Mouse (Mus musculus) layer of hippocampus, postnatal 36 days (tissue): ENCODE data around the gene Nme4. TPM values are rescaled to one million over a fixed set of nuclear protein-coding genes. Genes with fewer than 3 reads are reported as not detected.
A peak's percentile ranks its signal among the peaks of the same experiment; 100 is the strongest.
"Not testable (repeated sequence)": the region's sequence is repeated elsewhere in the genome, so short reads cannot be mapped to it uniquely, and the experiment has no call there.

Experiments used
- DNase-seq, 2 experiments: peaks; one replicate each; pipeline ENCODE4 v3.0.0; 2022
- total RNA-seq, 2 experiments: library from RNA; stranded (reverse); gene quantifications; 2 replicates each; pipeline ENCODE4 v1.2.3; 2021

Nme4 gene
- total RNA-seq = 1 to 10 TPM; 4.6 to 5.0 TPM

DNA sequence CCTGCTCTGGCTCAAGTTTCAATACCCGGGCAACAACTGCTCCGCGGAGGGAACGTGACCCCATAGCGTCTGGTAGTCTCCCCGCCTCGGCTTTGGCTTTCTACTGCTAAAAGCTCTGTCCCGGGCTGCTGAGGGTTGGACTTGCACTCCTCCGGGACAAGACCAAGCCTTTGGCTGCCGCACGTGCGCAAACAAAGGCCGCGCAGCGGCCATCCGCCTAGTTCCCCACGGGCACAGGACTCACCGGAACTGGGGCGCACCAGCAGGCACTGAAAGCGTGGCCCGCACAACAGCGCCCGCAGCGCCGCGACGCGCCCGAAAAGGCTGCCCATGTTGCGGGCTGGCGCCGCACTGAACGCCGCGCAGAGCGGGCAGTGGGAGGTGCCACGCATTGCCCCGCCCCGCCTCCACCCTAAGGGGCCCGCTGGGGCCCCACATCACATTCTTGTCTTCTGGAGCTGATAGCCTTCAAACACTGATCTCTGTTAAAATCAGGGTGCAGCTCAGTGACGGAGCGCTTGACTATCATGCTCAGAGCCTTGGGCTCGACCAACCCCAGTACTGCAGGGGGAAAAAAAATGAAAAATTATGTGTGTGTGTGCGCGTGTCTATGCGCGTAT lies at the start of gene Nme4:
Nme4 (minus strand) TSS at position 482 of the 620 bp plus-strand sequence.
- peak; percentile 65 to 68 for DNase-seq

DNA sequence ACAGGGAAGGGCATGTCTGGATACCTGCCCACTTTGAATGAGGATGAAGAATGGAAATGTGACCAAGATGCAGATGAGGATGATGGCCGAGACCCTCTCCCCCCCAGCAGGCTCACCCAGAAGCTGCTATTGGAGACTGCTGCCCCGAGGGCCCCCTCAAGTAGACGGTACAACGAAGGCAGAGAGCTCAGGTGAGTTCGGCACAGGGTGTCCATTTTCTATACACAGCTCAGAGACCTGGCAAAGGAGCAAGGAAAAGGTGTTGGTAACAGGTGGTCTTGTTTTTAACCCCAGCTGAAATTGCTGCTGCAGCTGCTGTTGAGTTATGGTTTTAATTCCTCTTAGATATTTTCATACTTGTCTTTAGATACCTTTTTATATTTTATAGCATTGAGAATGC lies 48.0 kb upstream of the Nme4 start:
- no peak for DNase-seq

DNA sequence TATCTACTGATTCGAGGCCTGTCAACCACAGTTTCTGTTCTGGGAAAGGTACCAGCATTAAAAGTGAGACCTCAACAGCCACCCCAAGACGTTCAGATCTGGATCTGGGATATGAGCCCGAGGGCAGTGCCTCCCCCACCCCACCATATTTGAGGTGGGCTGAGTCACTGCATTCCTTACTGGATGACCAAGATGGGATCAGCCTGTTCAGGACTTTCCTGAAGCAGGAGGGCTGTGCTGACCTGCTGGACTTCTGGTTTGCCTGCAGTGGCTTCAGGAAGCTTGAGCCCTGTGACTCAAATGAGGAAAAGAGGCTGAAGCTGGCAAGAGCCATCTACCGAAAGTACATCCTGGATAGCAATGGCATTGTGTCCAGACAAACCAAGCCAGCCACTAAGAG lies 47.4 kb upstream of the Nme4 start:
- no peak for DNase-seq

DNA sequence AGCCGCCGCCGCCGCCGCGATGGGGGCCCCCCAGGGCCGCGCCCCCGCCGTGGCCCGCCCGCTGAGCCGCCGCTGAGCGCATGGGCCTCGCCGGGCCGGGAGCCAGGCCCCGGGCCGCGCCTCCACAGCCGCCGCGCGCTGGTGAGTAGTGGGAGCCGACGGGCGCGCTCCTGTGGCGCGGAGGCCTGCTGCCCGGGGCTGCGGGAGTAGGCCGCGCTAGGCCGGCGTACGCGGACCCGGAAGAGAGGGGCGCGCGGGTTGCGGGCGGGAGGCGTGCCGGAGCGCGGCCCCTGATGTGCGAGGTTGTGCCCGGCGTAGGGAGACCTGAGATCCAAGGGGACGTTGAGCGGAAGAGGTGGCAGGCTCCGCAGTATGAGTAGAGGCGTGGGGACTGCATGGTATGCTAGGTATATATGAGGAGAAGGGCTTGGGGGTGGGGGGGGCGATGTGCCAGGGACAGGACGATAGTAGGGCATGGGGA lies 43.5 kb upstream of the Nme4 start:
- DNase-seq = no peak

DNA sequence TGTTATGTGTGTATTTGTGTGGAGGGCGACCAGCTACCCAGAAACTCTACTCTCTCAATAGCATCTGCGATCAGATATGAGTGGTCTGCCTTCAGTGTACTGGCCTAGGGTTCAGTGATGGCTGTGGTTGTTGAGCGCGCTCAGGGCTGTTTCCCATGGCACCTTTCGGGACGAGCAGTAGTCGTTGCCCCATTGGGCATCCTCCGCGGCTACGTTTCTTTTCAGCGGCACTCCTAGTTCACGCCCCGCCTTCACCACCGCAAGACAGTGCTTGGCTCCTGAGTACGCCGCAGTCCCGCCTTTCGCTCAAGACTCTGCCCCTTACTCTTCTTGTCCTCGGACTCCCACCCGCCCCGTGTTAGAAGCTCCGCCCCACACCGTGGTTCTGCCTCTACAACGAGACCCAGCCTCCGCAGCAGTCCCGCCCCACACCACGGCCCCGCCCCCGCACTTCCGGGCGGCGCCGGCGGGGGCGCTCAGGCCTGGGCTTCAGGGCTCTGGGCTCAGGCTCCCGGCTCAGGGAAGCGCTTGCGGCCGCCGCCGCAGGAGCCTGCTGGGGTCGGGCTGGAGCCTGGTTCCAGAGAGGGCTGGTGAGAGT lies 42.9 kb upstream of the Nme4 start, which contains the start of gene Axin1:
Axin1 (plus strand) TSS at position 450 of the 598 bp plus-strand sequence.
- DNase-seq = peak; percentile 91 to 93

DNA sequence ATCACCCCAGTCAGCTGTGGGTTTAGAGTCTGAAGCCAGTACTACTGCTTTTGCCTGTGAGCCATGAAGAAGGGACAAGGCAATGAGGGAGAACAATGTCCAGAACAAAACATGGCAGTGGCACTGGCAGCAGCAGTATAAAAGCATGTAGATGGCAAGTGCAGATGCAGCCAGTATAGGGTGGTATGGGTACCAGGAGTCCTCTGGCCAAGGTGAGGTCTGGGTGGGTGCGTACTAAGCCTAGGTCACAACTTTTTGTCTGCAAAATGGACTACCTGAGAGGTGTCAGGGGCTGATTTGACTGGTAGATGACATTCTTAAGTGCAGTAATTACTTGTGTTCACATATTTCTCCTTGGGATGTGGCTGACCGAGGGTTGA lies 42.3 kb upstream of the Nme4 start:
- no peak for DNase-seq

DNA sequence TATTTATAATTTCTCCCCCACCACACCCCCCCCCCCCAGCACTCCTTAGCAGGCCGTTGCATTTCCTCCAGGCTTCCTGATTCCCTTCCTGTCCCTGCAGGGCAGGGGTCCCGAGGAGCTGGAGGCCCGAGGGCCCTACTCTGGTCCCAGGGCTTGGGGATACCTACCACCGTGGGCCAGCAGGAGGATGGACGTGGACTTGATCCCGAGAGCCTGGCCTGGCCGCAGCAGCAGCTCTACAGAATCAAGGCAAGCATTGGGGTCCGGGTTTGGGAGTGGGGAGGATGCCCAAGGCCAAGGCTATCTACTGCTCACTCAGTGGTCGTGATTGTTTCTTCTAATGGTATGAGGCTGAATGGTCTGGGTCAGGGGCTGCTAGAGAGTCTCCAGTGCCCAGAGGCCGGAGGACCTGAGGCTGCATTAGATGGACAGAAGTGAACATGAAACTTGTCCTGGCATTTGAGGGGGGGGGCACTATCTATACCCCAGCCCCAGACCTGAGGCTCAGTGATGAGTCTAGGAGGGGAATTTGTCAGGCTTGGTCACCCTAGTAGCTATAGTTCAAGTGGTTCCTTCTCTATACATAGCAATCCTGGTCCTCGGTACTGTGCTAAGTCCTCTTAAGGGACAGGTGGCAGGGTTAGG lies 41.8 kb upstream of the Nme4 start:
- no peak for DNase-seq

DNA sequence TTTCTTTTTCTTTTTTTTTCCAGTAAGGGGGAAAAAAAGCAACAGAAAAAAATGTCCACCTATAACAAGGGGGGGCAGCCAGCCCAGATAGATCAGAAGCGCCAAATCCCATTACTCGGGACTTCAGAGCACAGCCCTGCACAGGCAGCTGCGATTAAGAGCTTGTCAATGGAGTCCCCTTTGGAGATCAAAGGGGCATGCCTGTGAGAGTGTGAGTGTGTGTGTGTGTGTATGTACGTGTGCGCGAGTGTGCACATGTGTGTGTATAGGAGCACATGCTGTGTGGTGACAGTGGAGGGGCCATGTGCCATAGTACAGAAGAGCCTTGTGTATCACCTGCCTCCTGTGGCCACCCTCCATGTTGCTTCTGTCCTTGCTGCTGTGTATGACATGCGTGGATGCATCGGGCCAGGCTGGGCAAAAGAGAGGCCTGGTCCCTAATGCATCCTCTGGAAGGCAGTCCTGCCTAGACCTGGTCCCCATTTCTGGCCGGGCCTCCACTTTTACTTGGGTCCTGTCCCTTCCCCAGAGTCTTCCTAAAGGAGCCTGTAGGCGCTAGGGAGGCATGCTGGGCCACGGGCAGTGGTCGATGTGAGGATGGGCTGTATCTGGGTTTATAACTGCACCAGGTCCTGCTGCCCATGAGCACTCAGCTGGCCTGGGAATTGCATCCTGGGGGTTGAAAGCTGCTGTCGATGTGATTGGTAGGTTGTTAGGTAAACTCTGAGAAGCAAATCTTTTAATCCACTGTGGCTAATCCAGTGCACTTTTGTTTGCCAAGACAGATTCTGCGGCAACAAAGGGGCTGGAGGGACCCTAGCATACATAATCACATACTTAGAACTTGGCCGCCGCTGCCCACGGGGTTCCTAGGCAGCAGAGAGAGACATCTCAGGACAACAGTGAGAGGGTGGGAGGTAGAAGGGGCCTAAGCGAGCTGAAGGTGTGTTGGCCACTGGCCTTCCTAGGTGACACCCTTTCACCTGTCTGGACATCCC lies 36.8 kb upstream of the Nme4 start:
- DNase-seq = no peak

DNA sequence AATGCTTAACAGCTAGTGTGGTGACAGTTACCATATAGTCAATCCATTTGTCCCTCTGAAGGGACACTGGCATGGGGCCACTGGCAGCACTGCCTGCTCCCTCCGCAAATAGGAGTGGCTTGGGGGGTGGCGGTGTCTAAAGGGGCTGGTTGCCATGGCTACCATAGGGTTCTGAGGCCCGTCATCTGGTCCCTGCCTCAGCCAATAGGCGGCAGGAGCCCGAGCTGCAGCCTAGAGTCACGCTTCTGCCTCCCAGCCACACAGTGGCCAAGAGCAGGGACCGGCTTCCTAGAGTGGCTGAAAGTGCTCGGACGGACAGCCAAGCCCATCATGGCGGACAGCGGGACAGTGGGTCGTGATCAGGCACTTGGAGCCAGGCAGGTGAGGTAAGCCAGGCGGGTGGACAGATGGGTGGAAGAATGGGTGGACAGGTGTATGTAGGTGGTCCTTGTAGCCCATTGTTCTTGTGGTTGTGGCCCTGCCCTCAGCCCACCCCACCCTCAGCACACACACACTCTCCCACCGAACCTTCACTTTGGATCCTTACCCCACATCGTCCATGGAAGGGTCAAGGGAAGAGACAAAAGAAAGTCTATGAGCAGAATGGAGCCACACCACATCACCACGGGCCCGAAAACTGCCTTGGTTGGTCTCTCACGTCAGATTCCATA lies 35.8 kb upstream of the Nme4 start:
- no peak for DNase-seq

DNA sequence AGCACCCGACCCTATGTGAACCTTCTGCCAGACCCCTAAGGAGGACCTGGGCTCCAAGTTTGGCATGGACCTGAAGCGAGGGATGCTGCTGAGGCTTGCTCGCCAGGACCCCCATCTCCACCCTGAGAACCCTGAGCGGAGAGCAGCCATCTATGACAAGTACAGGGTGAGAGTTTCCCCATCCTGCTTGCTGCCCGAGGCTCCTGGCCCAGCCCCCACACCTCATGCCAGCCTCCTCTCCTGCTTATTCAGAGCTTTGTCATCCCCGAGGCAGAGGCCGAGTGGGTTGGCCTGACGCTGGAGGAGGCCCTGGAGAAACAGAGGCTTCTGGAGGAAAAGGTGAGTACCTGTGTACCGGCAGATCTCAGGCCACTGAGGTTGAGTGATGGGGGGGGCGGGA lies 29.8 kb upstream of the Nme4 start:
- DNase-seq = no peak

DNA sequence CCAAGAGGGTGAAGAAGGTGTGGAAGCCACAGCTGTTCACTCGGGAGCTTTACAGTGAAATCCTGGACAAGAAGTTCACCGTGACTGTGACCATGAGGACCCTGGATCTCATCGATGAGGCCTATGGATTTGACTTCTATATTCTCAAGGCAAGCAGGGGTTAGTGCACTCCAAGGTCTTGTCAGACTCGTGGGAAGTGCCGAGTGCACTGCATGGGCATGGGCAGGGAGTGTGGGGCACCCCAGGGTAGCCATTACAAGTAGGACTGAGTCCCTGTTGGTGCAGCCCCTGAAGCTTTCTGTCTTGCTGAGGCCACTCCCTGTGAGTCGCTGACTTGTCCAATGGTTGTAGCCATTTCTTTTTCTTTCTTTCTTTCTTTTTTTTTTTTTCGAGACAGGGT lies 29.2 kb upstream of the Nme4 start:
- no peak for DNase-seq

DNA sequence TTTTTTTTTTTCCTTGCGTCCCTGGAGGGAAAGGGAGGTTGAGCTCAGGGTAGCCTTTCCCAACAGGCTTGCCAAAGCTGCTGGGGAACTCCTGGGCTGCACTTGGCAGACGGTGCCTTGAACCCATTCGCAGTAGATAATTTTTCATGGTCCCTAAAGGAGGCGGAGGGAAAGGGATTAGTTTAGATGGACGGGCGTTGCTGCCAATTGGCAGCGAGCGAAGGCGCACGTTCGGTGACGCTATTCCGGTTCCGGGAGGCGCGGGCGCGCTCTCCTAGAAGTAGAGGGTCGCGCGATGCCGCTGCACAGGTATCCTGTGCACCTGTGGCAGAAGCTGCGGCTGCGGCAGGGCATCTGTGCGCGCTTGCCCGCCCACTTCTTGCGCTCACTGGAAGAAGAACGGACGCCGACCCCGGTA lies 27.9 kb upstream of the Nme4 start, which contains the start of gene Mrpl28:
Mrpl28 (plus strand) TSS at position 234 of the 418 bp plus-strand sequence.
- DNase-seq = peak; percentile 83 to 84

DNA sequence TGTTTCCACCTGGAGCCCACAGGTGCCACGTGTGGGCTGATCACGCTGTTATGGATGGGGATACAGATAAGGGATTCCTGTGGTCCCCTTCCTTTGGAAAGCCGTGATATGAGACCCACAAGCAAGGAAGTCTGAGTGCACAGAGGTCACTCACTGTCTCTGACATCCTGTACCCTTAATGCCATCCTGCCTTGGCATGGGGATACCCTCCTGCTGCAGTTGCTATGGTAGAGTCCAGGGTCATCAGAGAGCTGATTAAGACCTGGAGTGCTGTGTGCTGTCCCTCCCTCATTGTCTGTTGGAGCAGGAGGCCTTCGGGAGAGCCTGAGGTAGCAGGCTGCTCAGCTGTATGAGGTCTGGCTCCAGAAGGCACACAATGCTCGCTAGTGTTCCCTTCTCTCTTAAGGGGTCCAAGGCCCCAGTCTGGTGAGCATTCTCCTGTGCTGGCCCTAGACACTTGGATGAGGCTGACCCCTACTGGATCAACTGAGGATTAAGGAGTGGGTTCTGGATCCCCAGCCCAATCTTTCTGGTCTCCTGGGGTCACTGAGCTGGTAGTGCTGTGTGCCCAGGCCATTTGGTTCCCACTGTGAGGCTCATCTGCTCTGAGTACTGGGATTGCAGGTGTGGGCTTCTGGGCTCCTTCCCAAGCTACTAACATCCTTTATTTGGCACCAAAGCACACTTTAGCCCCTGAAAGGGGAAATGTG lies 27.2 kb upstream of the Nme4 start:
- no peak for DNase-seq

DNA sequence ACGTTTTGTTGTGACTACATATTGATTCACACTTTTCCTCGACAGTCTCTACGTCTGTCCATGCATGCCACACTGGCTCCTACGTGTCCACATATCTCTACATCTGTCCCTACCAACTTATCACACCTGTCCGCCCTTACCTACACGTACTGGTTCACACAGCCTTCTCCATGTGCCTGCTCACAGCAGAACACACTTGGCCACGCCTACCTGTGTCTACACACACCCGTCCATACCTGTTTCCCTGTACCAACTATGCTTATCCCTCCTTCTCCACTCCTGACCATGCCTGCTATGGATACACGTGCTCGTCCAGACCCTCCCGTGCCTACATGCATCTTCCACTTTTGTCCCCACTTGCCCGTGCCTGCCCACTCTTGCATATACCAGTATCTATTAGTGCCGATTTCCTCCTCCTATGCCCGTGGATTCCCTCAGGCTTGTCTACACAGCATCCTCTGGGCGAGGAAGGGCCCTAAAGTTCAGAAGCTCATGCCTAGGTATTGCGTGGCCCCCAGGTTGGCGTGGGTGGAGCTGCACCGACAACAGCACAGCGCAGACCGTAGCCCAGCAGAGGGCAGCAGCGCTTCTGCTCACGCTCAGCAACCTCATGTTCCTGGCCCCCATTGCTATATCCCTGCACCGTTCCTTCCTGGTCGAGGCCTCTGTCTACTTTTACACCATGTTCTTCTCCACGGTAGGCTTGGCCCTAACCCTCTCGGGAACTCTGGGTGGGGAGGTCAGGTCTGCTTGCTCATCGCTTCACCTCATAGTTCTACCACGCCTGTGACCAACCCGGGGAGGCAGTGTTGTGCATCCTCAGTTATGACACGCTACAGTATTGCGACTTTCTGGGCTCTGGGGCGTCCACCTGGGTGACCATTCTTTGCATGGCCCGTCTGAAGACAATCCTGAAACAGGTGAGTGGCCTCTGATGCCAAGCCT lies 24.6 kb upstream of the Nme4 start:
- DNase-seq = peak; percentile 21 to 63

DNA sequence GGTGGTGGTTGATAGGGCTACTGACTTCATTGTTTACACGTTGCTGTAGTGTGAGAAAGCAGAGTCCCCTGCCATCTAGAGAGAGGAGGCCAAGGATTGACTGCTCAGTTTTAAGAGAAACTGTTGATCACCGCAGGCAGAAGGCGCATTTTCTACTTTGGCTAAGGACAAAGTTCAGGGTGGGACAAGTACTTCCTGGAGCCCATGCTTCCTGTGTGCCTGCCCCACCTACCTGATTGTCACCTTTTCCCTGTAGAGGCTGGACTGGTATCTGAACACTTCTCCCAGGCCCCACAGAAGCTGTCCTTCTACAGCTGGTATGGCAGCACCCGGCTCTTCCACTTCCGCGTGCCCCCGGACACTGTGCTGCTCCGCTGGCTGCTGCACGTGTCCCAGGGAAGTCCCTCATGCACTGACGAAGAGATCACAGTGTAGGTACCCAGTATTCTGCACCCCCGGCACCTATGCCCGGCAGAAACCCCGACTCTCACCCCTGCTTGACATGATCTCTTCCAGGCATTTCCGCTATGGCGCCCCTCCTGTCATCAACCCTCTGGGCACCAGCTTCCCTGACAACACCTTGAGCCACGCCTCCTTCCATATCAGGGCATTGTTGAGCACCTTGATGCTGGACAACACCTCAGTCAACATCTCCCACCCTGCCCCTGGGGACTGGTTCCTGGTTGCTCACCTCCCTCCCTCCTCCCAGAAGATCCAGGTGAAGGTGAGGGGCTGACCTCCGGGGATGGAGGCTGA lies 21.3 kb upstream of the Nme4 start:
- no peak for DNase-seq

DNA sequence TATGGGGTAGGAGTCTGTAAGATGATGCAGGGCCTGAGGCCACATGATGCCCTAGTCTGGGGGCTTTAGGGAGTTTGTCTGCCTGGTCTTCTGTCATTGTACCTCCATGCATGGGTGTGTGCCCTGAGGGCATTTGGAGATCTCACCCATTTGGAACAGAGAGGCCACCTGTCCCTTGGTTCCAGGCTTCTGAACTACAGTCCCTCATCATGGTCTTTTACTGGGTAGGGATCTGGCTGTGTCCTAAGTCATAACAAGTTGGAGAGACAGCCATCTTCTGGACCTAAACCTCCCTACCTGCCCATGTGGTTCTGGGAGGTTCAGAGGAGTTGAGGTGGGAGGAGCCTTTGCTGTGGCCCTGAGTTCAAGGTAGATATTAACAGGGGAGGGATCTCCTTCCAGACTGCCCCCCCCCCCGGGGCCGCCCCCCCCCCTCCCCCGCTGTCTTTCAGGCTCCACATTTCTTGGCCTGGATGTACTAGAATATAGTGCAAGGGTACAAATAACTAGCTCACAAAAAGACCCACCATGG lies 20.6 kb upstream of the Nme4 start:
- DNase-seq = no peak

DNA sequence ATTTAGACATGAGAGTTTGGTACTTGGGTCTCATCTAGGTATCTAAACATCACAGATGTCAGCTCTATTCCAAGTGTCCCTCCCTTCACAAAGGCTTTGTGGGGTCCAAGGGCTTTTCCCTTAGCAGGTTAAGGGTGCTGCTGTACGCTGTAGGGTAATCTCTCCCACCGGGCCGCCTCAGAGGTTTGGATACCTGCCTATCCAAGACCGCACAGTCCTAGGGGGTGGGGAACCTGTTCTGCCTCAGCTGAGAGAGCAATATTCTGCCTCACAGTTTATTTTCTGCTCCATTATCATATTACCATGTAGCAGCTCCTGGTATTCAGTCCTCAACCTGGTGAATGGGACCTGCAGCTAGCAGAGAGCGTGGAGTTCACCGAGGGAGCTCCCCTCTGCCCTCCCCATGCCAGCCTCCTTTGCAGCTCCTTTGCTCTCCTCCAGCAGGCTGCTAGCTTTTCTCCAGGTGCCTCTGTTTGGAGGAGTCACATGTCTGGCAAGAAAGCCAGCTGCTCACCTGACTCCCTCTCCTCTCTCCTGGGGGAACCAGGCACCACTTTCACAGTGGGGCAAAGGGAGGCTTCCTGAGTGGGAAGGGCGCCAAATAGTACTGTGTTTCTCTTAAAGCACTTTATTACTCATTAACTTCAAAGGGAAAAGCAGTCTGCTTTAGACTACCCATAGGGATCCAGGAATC lies 19.9 kb upstream of the Nme4 start:
- no peak for DNase-seq

DNA sequence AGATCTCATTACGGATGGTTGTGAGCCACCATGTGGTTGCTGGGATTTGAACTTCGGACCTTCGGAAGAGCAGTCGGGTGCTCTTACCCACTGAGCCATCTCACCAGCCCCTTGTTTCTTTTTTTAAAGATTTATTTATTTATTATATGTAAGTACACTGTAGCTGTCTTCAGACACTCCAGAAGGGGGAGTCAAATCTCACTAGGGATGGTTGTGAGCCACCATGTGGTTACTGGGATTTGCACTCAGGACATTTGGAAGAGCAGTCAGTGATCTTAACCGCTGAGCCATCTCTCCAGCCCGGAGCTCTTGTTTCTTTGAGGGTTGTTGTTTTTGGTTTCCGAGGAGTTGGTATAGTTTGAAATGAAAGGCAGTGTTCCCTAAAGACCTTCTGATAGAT lies 19.1 kb upstream of the Nme4 start:
- DNase-seq = not testable (repeated sequence)
